Mouse (Mus musculus) heart, postnatal 0 days (tissue): Measurements from ENCODE around the gene Foxred2. TPM values are rescaled to one million over a fixed set of nuclear protein-coding genes. Genes with fewer than 3 reads are reported as not detected.

Experiments used
- ATAC-seq: fragments of 200-750 bp; cut with Nextera tagmentation; 2 replicates; pipeline ENCODE4 v1.8.0; 2017; ENCODE audit warnings: low read depth, moderate number of reproducible peaks, moderate library complexity; ENCODE audit not compliant: insufficient read depth
- DNase-seq: peaks from one replicate; pipeline ENCODE4 v3.0.0-alpha.2; 2016; ENCODE audit warnings: low spot score
- H3K27ac ChIP-seq: fragments of 300-500 bp; sonication (generic); 2 replicates; pipeline ENCODE4 v1.5.1; 2014; ENCODE audit warnings: low read depth, mild to moderate bottlenecking
- H3K27me3 ChIP-seq: fragments of 300-500 bp; sonication (generic); 2 replicates; pipeline ENCODE4 v1.6.1; 2014; ENCODE audit warnings: low read length, mixed read lengths; ENCODE audit not compliant: control insufficient read depth, insufficient read depth
- H3K36me3 ChIP-seq: fragments of 300-500 bp; sonication (generic); replicated peaks from 2 replicates; pipeline ENCODE4 v1.6.1; 2014; ENCODE audit warnings: low read length, mixed read lengths; ENCODE audit not compliant: control insufficient read depth, insufficient read depth
- H3K4me1 ChIP-seq: fragments of 300-500 bp; sonication (generic); 2 replicates; pipeline ENCODE4 v1.6.1; 2014; ENCODE audit warnings: antibody characterized with exemption; ENCODE audit not compliant: control insufficient read depth, insufficient read depth
- H3K4me2 ChIP-seq: fragments of 300-500 bp; sonication (generic); 2 replicates; pipeline ENCODE4 v1.6.1; 2014; ENCODE audit warnings: low read depth, mild to moderate bottlenecking, low read length, moderate library complexity
- H3K4me3 ChIP-seq: fragments of 300-500 bp; sonication (generic); 2 replicates; pipeline ENCODE4 v1.5.1; 2014; ENCODE audit warnings: low read depth, low read length
- H3K9ac ChIP-seq: fragments of 300-500 bp; sonication (generic); replicated peaks from 2 replicates; pipeline ENCODE4 v1.6.1; 2014; ENCODE audit warnings: low read depth, low read length, mixed read lengths
- H3K9me3 ChIP-seq: fragments of 300-500 bp; sonication (generic); replicated peaks from 2 replicates; pipeline ENCODE4 v1.6.1; 2016; ENCODE audit warnings: low read length; ENCODE audit not compliant: control insufficient read depth
- CTCF ChIP-seq: IDR thresholded peaks from 2 replicates; pipeline ENCODE4 v1.5.1; 2016; ENCODE audit warnings: antibody characterized with exemption, control low read depth, low read depth
- EP300 ChIP-seq: IDR thresholded peaks from 2 replicates; pipeline ENCODE4 v1.6.1; 2016; ENCODE audit warnings: antibody characterized with exemption, low read depth
- WGBS: fragments of 180-500 bp; shearing (Covaris S2); extraction: QIAGEN DNeasy Blood & Tissue Kit; methylation state at CpG from one replicate; pipeline ENCODE4 v1.1.7; 2014; 5-methylcytosine and 5-hydroxymethylcytosine counted together
- polyA plus RNA-seq: library from polyadenylated mRNA; unstranded; fragments of >200 nt; fragmentation: Nextera tagmentation; extraction: Ambion mirVana; gene quantifications from 2 replicates; pipeline ENCODE4 v1.2.1, GENCODE M21; 2015
- total RNA-seq: library from RNA; depleted of rRNA; stranded (reverse); fragments of >200 nt; gene quantifications from 2 replicates; pipeline ENCODE4 v1.2.3, GENCODE M21; 2014; ENCODE audit warnings: low replicate concordance; rRNA removed

The Foxred2 gene
- total and polyA plus RNA-seq, 2 experiments from 2014 or later: 0.16 to 1.0 TPM

DNA sequence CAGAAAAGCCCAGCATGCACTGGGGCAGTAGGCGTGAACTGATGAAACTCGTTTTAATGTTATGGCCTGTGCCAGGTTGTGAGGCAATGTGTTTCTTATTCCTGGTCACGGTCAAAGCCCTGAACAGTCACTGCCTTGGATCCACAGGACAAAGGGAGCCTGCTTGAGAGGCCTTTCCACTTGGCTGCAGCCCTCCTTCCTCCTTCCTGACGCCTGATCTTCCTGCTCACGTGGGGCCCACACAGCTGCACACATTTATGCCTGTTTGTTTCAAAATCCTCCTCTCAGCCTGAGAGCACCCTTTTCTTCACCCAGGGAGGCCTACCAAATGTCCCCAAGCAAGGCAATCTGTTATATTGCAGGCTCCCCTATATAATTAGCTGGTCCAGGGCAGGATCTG, 53.3 kb downstream of the Foxred2 start:
- H3K4me2 ChIP-seq: no peak overlapping the region
- H3K4me1 ChIP-seq: peaks cover 3% of the 10 kb centered on the region; the same call in 1 of the 2 replicates
- H3K36me3 ChIP-seq: no peaks in the 10 kb centered on the region
- TF ChIP-seq EP300 (no peak), CTCF (no peak)
- no peak overlapping the region for H3K9ac ChIP-seq
- ATAC-seq (no peak), DNase-seq (no peak)
- H3K9me3 ChIP-seq: no peaks in the 10 kb centered on the region
- 64% methylated on average over 5 of the region's 5 CpGs for WGBS
- no peak overlapping the region for H3K4me3 ChIP-seq
- H3K27me3 ChIP-seq: no peaks in the 10 kb centered on the region
- no peak overlapping the region for H3K27ac ChIP-seq

DNA sequence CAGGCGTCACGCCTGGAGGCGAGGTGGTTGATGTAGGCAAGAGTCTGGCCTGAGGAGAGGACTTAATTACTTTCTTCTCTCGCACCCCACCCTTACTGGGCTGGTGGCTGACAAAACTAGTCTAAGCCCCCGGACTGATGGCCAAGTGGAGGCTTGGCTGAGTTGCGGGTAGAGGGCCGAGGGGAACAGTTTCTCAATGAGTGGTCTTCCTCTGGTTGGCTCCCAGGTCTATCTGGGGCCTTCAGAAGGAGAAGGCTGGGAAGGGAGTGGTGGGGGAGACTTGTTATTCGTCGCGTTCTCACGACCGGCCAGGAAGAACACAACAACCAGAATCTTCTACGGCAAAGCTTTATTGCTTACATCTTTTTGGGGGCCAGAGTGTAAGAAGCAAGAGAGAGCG, 61.6 kb downstream of the Foxred2 start:
- Histone ChIP-seq H3K9me3 (no peaks in the 10 kb centered on the region), H3K4me1 (no peaks in the 10 kb centered on the region), H3K36me3 (no peaks in the 10 kb centered on the region), H3K4me2 (no peak overlapping the region), H3K9ac (no peak overlapping the region), H3K4me3 (no peak overlapping the region), H3K27me3 (no peaks in the 10 kb centered on the region), H3K27ac (no peak overlapping the region)
- ATAC-seq: no peak
- TF ChIP-seq EP300 (no peak), CTCF (no peak)
- 83% methylated on average over 13 of the region's 14 CpGs for WGBS
- DNase-seq: no peak

DNA sequence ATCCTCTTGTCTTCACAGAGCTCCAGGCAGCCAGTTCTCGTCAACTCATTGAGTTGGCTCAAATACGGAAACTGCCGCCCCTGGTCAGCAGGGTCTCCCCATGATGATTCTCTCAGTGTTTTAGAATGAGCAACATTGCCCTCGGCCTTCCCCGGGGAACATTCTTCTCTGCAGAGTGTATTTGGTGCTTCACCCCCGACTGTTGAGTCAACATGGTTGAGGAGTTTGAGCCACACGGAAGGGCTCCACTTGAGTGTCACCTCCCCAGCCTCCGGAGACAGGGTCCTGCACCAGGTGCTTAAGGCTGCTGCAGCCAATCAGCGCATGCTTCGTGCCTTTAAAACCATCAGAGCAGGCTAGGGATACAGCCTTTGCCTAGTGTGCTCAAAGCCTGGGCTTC, 63.2 kb downstream of the Foxred2 start:
- no peak for DNase-seq
- WGBS: 54% methylated on average over 10 of the region's 10 CpGs
- TF ChIP-seq CTCF: no peak
- no peak for TF ChIP-seq EP300
- Histone ChIP-seq H3K36me3 (no peaks in the 10 kb centered on the region), H3K27me3 (no peaks in the 10 kb centered on the region), H3K4me1 (no peaks in the 10 kb centered on the region), H3K27ac (no peak overlapping the region), H3K9me3 (no peaks in the 10 kb centered on the region), H3K9ac (no peak overlapping the region), H3K4me2 (no peak overlapping the region), H3K4me3 (no peak overlapping the region)
- no peak for ATAC-seq

DNA sequence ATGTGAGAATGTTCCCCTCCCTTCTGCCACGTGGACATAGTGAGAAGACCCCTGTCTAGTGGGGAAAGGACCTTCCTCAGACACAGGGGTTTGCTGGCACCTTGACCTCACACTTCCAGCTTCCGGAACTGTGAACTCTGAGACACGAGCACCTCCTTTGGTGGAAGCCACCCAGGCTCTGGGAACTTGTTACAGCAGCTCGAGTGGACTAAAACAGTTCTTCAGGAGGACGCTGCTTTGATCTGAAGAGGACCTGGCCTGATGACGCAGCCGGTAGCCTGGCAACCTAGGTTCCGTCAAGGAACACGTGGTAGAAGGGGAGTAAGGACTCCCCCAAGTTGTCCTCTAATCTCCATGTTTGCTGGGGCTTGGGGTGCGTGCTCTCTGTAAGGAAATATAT, 64.1 kb downstream of the Foxred2 start:
- H3K4me3 ChIP-seq: no peak overlapping the region
- WGBS: 86% methylated on average over 10 of the region's 10 CpGs
- H3K9ac ChIP-seq: no peak overlapping the region
- H3K4me1 ChIP-seq: no peaks in the 10 kb centered on the region
- TF ChIP-seq EP300 (no peak), CTCF (no peak)
- ATAC-seq (no peak), DNase-seq (no peak)
- H3K9me3 ChIP-seq: no peaks in the 10 kb centered on the region
- 0 out of 2 replicates have a peak overlapping the region, but pooled peaks have one; percentile 25 for H3K27ac ChIP-seq
- H3K27me3 ChIP-seq: no peaks in the 10 kb centered on the region
- H3K4me2 ChIP-seq: no peak overlapping the region
- no peaks in the 10 kb centered on the region for H3K36me3 ChIP-seq

DNA sequence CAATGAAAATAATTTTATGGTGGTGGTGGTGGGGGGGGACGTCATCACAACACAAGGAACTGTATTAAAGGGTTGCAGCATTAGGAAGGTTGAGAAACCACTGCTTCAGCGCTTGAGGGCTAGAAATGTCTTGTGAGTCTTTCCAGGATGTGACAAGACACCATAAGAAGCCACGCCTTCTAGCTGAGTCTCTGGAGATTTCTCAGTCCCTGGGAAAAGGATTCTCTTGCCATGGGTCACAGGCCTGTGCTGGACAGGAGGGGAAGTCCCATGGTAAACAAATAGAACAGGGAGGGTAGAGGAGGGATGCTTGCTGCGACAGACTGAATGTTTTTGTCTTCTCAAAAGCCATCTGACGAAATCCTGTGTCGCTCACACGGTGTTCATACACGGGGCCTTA, 64.8 kb downstream of the Foxred2 start:
- ATAC-seq (no peak), DNase-seq (no peak)
- no peak overlapping the region for H3K9ac ChIP-seq
- H3K36me3 ChIP-seq: no peaks in the 10 kb centered on the region
- no peaks in the 10 kb centered on the region for H3K27me3 ChIP-seq
- no peaks in the 10 kb centered on the region for H3K4me1 ChIP-seq
- TF ChIP-seq CTCF (no peak), EP300 (no peak)
- H3K4me3 ChIP-seq: no peak overlapping the region
- H3K4me2 ChIP-seq: no peak overlapping the region
- WGBS: 76% methylated on average over 8 of the region's 8 CpGs
- peak overlapping the region; percentile 25; the same call in 1 of the 2 replicates for H3K27ac ChIP-seq
- no peaks in the 10 kb centered on the region for H3K9me3 ChIP-seq

Other genes starting within 250 kb of the Foxred2 start
- 0.23 and 0.81 TPM in 2 replicates for gene Apol9b, start 227.7 kb downstream of the Foxred2 start, total RNA-seq
- gene Apol9b, start 227.7 kb downstream of the Foxred2 start, polyA plus RNA-seq: 0.14 and 0.30 TPM in 2 replicates
- gene Apol8, start 199.7 kb downstream of the Foxred2 start, total RNA-seq: 0.46 TPM in 1 of 2 replicates, not detected in the other
- 0.04 TPM in 1 of 2 replicates, not detected in the other for gene Apol8, start 199.7 kb downstream of the Foxred2 start, polyA plus RNA-seq
- gene Myh9, start 114.5 kb downstream of the Foxred2 start, total RNA-seq: 62.0 and 63.6 TPM in 2 replicates
- gene Myh9, start 114.5 kb downstream of the Foxred2 start, polyA plus RNA-seq: 15.7 and 17.5 TPM in 2 replicates
- gene Txn2, start 27.7 kb downstream of the Foxred2 start, total RNA-seq: 72.2 and 106 TPM in 2 replicates
- 317 and 322 TPM in 2 replicates for gene Txn2, start 27.7 kb downstream of the Foxred2 start, polyA plus RNA-seq
- gene Eif3d, start 14.1 kb upstream of the Foxred2 start, total RNA-seq: 99.5 and 110 TPM in 2 replicates
- gene Eif3d, start 14.1 kb upstream of the Foxred2 start, polyA plus RNA-seq: 80.0 and 90.6 TPM in 2 replicates
- not detected in 2 replicates for gene Cacng2, start 163.3 kb upstream of the Foxred2 start, total RNA-seq
- gene Cacng2, start 163.3 kb upstream of the Foxred2 start, polyA plus RNA-seq: not detected in 2 replicates
- gene Ift27, start 217.4 kb upstream of the Foxred2 start, total RNA-seq: 14.7 and 18.6 TPM in 2 replicates
- 33.5 and 34.7 TPM in 2 replicates for gene Ift27, start 217.4 kb upstream of the Foxred2 start, polyA plus RNA-seq
- not detected in 2 replicates for gene Pvalb, start 249.7 kb upstream of the Foxred2 start, total RNA-seq
- 1.9 and 2.1 TPM in 2 replicates for gene Pvalb, start 249.7 kb upstream of the Foxred2 start, polyA plus RNA-seq